Mouse (Mus musculus) frontal cortex, postnatal 36 days (tissue): ENCODE measurements around the gene Gm21988.
A peak's percentile ranks its signal among the peaks of the same experiment; 100 is the strongest.

ENCODE experiments used
- DNase-seq, 2 experiments: peaks; one replicate each; pipeline ENCODE4 v3.0.0; 2022; ENCODE audit warnings: low spot score in 2 of 2

Gm21988 gene

GRCm38 (mm10) chr11:70236717-70237116 is 2.9 kb downstream of the Gm21988 start:
- DNase-seq = no peak

DNA sequence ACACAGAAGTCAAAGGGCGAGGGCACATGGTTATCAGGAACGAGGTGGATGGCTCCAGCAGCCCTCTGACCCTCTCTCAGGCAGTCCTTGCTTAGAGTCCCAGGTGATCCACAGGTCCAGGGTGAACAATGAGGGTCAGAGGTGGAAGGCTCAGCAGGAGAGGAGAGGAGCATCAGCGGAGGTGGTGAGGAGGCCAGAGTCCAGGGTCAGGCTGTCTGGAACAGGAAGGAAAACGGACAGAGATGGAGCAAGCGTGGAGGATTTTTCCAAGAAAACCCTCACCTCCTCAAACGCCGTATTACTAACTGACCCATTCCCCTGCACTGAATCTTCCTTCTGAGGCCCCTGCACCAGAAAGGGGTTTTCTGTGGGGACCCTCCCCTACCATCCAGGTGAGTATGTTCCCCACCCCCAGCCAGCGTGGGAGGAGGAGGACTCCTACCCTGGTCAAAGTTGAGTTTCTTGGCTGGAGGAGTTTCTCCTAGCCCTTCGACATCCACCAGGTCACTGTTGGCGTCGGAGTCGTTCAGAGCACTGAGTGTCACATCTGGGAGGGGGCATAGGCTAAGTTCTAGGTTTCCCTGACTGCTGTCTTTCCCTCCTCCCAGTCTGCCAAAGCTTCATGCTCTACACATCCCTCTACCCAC is 4.3 kb downstream of the Gm21988 start:
- no peak for DNase-seq

DNA sequence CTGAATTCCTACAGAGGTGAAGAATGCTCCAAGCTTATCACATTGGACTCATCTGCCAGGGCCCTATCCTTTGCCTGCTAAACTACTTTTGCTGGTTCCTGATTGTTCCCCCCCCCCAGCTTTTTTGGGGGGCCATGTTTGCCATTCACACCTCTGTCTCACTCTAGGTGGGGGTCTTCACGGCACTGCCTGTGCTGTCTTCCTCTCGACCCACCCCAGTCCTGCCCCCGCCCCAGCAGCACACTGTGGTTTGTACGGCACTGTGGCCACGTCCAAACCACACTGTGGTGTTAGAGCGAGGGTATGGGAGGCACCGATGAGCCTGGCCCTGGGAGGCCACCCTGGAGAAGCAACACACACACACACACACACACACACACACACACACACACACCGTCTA is 5.1 kb downstream of the Gm21988 start:
- DNase-seq = no peak

GRCm38 (mm10) chr11:70234037-70234436 is 5.6 kb downstream of the Gm21988 start:
- DNase-seq = no peak

- no peak for DNase-seq
Observed at GRCm38 (mm10) chr11:70233016-70233415, 6.6 kb downstream of the Gm21988 start.

DNA sequence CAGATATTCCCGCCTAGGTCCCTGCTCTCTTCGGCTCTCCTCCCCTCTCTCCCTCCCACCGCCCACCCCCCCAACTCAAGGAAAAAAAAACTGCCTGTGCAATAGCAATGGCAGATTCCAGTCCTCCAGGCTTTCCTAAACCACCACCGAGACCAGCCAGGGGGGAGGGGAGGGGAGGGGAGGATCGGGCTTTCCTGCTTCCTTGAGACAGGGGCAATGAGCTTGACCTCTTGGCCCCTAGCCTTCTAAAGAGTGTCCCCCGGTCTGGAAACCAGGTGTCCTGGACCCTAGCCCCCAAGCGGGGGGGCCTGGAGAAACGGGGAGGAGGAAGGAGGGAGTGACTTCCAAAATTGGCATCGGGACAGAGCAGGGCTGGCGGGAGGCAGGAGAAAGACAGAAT is 7.1 kb downstream of the Gm21988 start:
- DNase-seq = no peak

DNA sequence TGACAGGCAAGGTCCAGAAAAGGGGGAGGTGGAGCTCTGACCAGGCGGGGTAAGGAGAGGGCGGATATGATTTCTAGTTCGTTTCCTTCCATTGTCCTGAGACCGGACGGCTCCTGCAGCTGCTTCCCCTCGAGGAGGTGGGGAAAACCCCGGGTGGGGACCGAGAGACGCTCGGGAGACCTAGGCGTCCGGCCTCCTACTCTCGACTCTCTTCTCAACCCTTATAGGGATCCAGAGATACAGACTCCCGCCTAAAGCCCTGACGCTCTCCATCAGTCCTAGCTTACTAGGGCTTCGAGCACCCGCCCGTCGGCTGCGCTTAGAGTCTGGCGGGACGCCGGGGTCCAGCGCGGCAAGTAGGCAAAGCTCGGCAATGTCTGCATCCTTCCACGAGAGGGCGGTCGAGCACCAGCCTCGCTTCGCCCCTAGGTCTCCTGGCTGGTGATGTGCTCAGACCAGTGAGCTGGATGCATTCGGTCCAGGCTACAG is 9.3 kb downstream of the Gm21988 start:
- DNase-seq = peak in 1 of 2 experiments; percentile 73

DNA sequence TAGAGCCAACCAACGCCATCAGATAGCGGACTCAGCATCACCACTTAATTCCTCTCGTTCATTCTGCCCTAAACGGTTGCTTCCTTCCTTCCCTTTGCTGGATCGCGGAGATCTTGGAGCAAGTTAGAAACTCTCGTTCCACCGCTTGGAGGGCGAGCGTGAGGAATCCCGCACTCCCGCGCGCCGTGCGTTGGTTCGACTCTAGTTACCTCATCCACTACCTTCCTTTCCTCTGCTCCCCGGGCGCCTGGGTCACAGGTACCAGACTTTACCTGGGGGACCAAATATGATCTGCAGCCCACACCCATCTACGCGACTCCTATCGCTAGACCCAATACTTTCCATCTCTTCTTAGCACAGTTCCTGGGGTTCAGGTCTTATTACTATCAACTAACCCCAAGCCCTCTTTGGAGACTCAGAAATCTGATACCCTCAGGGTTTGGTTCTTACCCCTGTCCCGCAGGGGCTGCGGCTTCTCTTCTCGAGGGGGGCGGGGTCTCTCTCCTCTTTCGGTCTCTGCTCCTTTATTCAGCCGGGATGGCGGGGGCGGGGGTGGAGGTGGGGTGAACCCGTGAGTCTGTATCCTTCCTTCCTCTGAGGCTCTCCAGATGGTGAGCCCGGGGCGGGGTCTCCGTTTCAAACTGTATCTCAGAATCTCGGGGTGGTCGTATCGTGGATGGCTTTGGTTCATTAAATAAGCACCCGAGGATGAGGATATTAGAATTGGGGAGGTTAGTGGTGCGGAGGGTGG is 10.2 kb downstream of the Gm21988 start, which contains the start of gene Bcl6b:
Gene Bcl6b (minus strand): TSS at position 539 of the 751 bp plus-strand sequence.
- no peak for DNase-seq

- peak; percentile 80 to 81 for DNase-seq
Observed at GRCm38 (mm10) chr11:70228828-70229227, 10.8 kb downstream of the Gm21988 start.

GRCm38 (mm10) chr11:70227661-70228245 is 11.9 kb downstream of the Gm21988 start:
- no peak for DNase-seq

GRCm38 (mm10) chr11:70227126-70227525 is 12.5 kb downstream of the Gm21988 start:
- DNase-seq = peak in 1 of 2 experiments; percentile 72

GRCm38 (mm10) chr11:70226602-70226890 is 13.1 kb downstream of the Gm21988 start:
- no peak for DNase-seq

- no peak for DNase-seq
Observed at GRCm38 (mm10) chr11:70225798-70226601, 13.6 kb downstream of the Gm21988 start.

DNA sequence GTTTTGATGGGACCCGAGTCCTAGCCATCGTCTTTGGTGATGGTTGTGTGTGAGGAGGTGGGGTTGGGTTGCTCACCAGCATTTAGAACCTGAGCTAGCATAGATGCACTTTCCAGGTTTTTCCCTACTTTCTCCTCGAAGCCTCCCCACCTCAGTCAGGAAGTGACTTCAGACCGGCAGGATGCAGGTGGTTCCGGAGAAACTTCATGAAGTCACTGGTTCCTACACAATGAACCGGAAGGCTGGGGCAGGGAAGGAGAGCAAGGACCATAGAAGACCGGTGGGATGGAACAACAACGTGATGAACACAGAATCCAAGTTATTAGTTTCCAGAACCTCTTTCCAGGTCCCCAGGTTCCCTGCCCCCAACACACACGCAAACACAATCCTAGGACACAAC is 15.9 kb downstream of the Gm21988 start:
- no peak for DNase-seq

DNA sequence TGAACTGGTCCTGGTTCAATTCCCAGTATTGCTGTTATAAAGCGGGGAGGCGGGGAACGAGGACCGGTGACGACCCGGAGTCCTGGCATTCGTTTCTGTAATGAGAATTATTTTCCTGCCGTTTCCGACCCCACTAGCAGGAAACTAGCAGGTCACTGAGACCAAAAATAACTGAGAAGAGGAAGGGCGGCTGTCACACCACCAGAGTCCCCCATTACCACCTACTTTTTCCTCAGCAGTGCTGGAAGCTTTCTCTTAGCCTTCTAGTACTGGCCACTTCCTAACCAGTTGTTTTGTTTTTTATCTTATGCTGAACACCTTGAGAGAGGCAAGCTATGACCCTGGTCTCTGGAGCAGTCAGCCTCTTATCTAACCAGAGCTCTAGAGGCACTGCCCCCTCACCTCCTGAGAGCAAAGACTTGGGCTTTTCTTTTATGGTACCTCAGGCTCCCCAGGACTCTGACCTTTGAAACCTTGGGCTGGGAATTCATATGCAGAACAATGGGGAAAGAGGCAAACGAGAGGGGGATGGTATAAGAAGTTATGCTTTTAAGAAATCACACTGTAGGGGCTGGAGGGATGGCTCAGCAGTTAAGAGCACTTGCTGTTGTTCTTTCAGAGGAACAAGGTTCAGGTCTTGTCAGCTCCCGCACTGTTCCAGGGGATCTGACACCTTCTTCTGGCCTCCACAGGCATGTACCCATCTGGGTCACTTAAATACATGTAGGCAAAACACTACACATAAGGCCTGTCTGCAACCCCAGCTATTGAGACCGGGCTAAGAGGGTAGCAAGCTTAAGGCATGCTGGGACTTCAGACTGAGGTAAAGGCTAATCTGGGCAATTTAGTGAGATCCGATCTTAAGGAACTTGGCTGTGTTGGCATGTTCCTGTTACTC is 17.8 kb downstream of the Gm21988 start:
- DNase-seq = no peak

GRCm38 (mm10) chr11:70220731-70221602 is 18.7 kb downstream of the Gm21988 start, which contains the start of gene Slc16a13:
Gene Slc16a13, minus strand, starts transcription at chr11:70221064.
- DNase-seq = peak; percentile 93 to 95

- DNase-seq = no peak
Observed at GRCm38 (mm10) chr11:70220323-70220722, 19.3 kb downstream of the Gm21988 start.

DNA sequence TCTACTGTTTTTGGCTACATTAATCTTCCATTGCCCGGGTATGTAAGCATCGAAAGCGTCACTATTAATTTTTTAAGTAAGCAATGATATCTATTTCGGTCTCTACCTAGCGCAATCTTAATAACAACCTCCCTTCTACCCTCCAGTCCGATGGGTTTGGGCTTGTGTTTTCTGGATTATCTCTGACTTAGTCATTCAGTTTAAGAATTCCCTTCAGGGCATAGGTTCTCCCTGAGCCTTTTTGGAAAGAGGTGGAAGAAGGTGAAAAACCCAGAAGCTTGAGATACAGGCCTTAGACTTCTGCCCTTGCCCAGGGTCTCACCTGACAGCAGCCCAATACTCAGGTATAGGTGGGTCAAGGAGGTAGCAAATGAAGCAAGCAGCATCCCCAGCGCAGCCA is 19.8 kb downstream of the Gm21988 start:
- DNase-seq = no peak

GRCm38 (mm10) chr11:70218741-70219470 is 20.7 kb downstream of the Gm21988 start:
- no peak for DNase-seq
